ENCODE assay signal across 8 mouse cellular contexts in genomic region chr8:105325641-105326093, GRCm38 (mm10). TPM values are rescaled to one million over a fixed set of nuclear protein-coding genes. Genes with fewer than 3 reads are reported as not detected.
A peak's percentile ranks its signal among the peaks of the same experiment; 100 is the strongest.
DNase-seq lines count a peak whose midpoint lies in the region; ATAC-seq and TF ChIP-seq lines count a peak whose summit lies in the region.

No protein-coding gene starts in this region.

- DNase-seq in cerebellum, adult 11 months: peak; percentile 43
- no peak for DNase-seq in cerebellum, adult 9-11 months
- no peak for DNase-seq in lung, postnatal 0 days (ENCODE audit: low spot score)
- DNase-seq in lung, postnatal 25 days (ENCODE audit: low spot score): no peak
- DNase-seq in hindbrain, embryonic 10.5 days (ENCODE audit: low spot score): peak; percentile 27
- DNase-seq in mesoderm, embryonic 11.5 days (ENCODE audit: low read depth, low spot score): peak; percentile 59
- DNase-seq in layer of hippocampus, adult 9-11 months: no peak

- no peaks in the 10 kb centered on the region for H3K27me3 ChIP-seq in lung, postnatal 0 days (replicated peaks; ENCODE audit: insufficient read depth, low read length)
- H3K27me3 ChIP-seq in hindbrain, embryonic 10.5 days (ENCODE audit: insufficient read depth, poor library complexity, severe bottlenecking): no peaks in the 10 kb centered on the region

- peak overlapping the region; percentile 84 for H3K9ac ChIP-seq in lung, postnatal 0 days (replicated peaks; ENCODE audit: low read depth)

- H3K4me2 ChIP-seq in lung, postnatal 0 days (replicated peaks; ENCODE audit: low read depth, low read length): peak overlapping the region; percentile 79

- H3K4me3 ChIP-seq in lung, postnatal 0 days (ENCODE audit: low read depth, low read length): peak overlapping the region; percentile 82
- H3K4me3 ChIP-seq in hindbrain, embryonic 10.5 days: peak overlapping the region; percentile 83

- WGBS in lung, postnatal 0 days: under 1% methylated on average over 12 of the region's 12 CpGs
- under 1% methylated on average over 12 of the region's 12 CpGs for WGBS in hindbrain, embryonic 10.5 days

- no peak for TF ChIP-seq EP300 in lung, postnatal 0 days (IDR thresholded peaks at IDR 0.05)

- no peak for TF ChIP-seq CTCF in lung, postnatal 0 days (IDR thresholded peaks at IDR 0.05)

- H3K27ac ChIP-seq in lung, postnatal 0 days (ENCODE audit: low read length): peak overlapping the region; percentile 80
- peak overlapping the region; percentile 91 for H3K27ac ChIP-seq in hindbrain, embryonic 10.5 days

- peaks cover 8% of the 10 kb centered on the region; the same call in 1 of the 2 replicates for H3K4me1 ChIP-seq in lung, postnatal 0 days (ENCODE audit: insufficient read depth, low read depth, low read length)
- H3K4me1 ChIP-seq in hindbrain, embryonic 10.5 days (replicated peaks): peaks cover 24% of the 10 kb centered on the region

- ATAC-seq in lung, postnatal 0 days: peak; percentile 19
- ATAC-seq in granulocyte monocyte progenitor cell, adult 5-6 weeks (replicated peaks; ENCODE audit: poor library complexity, severe bottlenecking): no peak

- no peaks in the 10 kb centered on the region for H3K9me3 ChIP-seq in lung, postnatal 0 days (ENCODE audit: low read length)
- H3K9me3 ChIP-seq in hindbrain, embryonic 10.5 days: no peaks in the 10 kb centered on the region

- H3K36me3 ChIP-seq in lung, postnatal 0 days (ENCODE audit: insufficient read depth, low read length): peaks cover 24% of the 10 kb centered on the region
- peaks cover 41% of the 10 kb centered on the region for H3K36me3 ChIP-seq in hindbrain, embryonic 10.5 days

RNA-seq across cellular contexts. Expression of gene Lrrc29, which starts 0.4 kb away (rescaled TPM):
- 4.2 and 7.5 TPM in 2 replicates for polyA plus RNA-seq in lung, postnatal 0 days (2015; fragmentation: Nextera tagmentation; extraction: Ambion mirVana)
- polyA plus RNA-seq in hindbrain, embryonic 10.5 days (2016; fragmentation: Nextera tagmentation; extraction: Ambion mirVana): 1.2 and 1.3 TPM in 2 replicates
- 5.2 and 5.3 TPM in 2 replicates for total RNA-seq in granulocyte monocyte progenitor cell, adult 5-6 weeks (2014; fragmentation: Nextera tagmentation)
- 2.0 and 2.3 TPM in 2 replicates for total RNA-seq in granulocyte monocyte progenitor cell, adult 5-6 weeks (2017)

RNA-seq across cellular contexts. Expression of gene Tmem208, which starts 0.5 kb away (rescaled TPM):
- 116 and 141 TPM in 2 replicates for polyA plus RNA-seq in lung, postnatal 0 days (2015; fragmentation: Nextera tagmentation; extraction: Ambion mirVana)
- polyA plus RNA-seq in hindbrain, embryonic 10.5 days (2016; fragmentation: Nextera tagmentation; extraction: Ambion mirVana): 110 and 113 TPM in 2 replicates
- total RNA-seq in granulocyte monocyte progenitor cell, adult 5-6 weeks (2014; fragmentation: Nextera tagmentation): 82.8 and 106 TPM in 2 replicates
- total RNA-seq in granulocyte monocyte progenitor cell, adult 5-6 weeks (2017): 37.1 and 64.8 TPM in 2 replicates

RNA-seq across cellular contexts. Expression of gene Elmo3, which starts 20.3 kb away (rescaled TPM):
- polyA plus RNA-seq in lung, postnatal 0 days (2015; fragmentation: Nextera tagmentation; extraction: Ambion mirVana): 22.3 and 23.0 TPM in 2 replicates
- 2.1 and 2.9 TPM in 2 replicates for polyA plus RNA-seq in hindbrain, embryonic 10.5 days (2016; fragmentation: Nextera tagmentation; extraction: Ambion mirVana)
- 2.6 and 5.6 TPM in 2 replicates for total RNA-seq in granulocyte monocyte progenitor cell, adult 5-6 weeks (2014; fragmentation: Nextera tagmentation)
- total RNA-seq in granulocyte monocyte progenitor cell, adult 5-6 weeks (2017): 0.05 and 3.2 TPM in 2 replicates

RNA-seq across cellular contexts. Expression of gene Fhod1, which starts 22.1 kb away (rescaled TPM):
- 8.7 and 10.5 TPM in 2 replicates for polyA plus RNA-seq in lung, postnatal 0 days (2015; fragmentation: Nextera tagmentation; extraction: Ambion mirVana)
- 2.4 and 2.8 TPM in 2 replicates for polyA plus RNA-seq in hindbrain, embryonic 10.5 days (2016; fragmentation: Nextera tagmentation; extraction: Ambion mirVana)
- 7.0 and 12.9 TPM in 2 replicates for total RNA-seq in granulocyte monocyte progenitor cell, adult 5-6 weeks (2014; fragmentation: Nextera tagmentation)
- 2.5 and 2.6 TPM in 2 replicates for total RNA-seq in granulocyte monocyte progenitor cell, adult 5-6 weeks (2017)

RNA-seq across cellular contexts. Expression of gene Slc9a5, which starts 23.0 kb away (rescaled TPM):
- 1.7 and 1.9 TPM in 2 replicates for polyA plus RNA-seq in lung, postnatal 0 days (2015; fragmentation: Nextera tagmentation; extraction: Ambion mirVana)
- polyA plus RNA-seq in hindbrain, embryonic 10.5 days (2016; fragmentation: Nextera tagmentation; extraction: Ambion mirVana): 4.1 and 4.3 TPM in 2 replicates
- total RNA-seq in granulocyte monocyte progenitor cell, adult 5-6 weeks (2014; fragmentation: Nextera tagmentation): 0.82 and 3.8 TPM in 2 replicates
- 0.41 and 0.73 TPM in 2 replicates for total RNA-seq in granulocyte monocyte progenitor cell, adult 5-6 weeks (2017)

Comparison
In these comparisons a context has a peak if more than half of its experiments do, and no peak if none do; other contexts are left out.
1. DNase-seq: peak in cerebellum, adult 11 months (single experiment), hindbrain, embryonic 10.5 days (single experiment) and mesoderm, embryonic 11.5 days (single experiment); none in cerebellum, adult 9-11 months (single experiment), lung, postnatal 0 days (single experiment), lung, postnatal 25 days (single experiment) and layer of hippocampus, adult 9-11 months (single experiment).